Mouse (Mus musculus): ENCODE results near the gene Cd63.

The Cd63 gene

GRCm38 (mm10) chr10:128931441-128931840, 30.7 kb downstream of the Cd63 start:
- DNase-seq: no peak

- DNase-seq: peak; percentile 41
These were observed 32.8 kb downstream of the Cd63 start, which contains the start of gene Itga7 for GRCm38 (mm10) chr10:128933574-128933973. Gene Itga7, plus strand, starts transcription at chr10:128933818.

GRCm38 (mm10) chr10:128933976-128934721, 33.4 kb downstream of the Cd63 start:
- no peak for DNase-seq

- DNase-seq: no peak
These were observed 34.4 kb downstream of the Cd63 start for GRCm38 (mm10) chr10:128934997-128935787.

GRCm38 (mm10) chr10:128935826-128936440, 35.1 kb downstream of the Cd63 start:
- DNase-seq: no peak

- DNase-seq: no peak
These were observed 37.1 kb downstream of the Cd63 start for GRCm38 (mm10) chr10:128937756-128938390.

GRCm38 (mm10) chr10:128938457-128938856, 37.7 kb downstream of the Cd63 start:
- DNase-seq: no peak

GRCm38 (mm10) chr10:128938974-128939373, 38.2 kb downstream of the Cd63 start:
- no peak for DNase-seq

- DNase-seq: no peak
These were observed 39.8 kb downstream of the Cd63 start for GRCm38 (mm10) chr10:128940475-128941061.

- DNase-seq: no peak
These were observed 44.9 kb downstream of the Cd63 start for GRCm38 (mm10) chr10:128945675-128946074.

GRCm38 (mm10) chr10:128947496-128947895, 46.7 kb downstream of the Cd63 start:
- DNase-seq: no peak

GRCm38 (mm10) chr10:128950208-128950887, 49.6 kb downstream of the Cd63 start:
- DNase-seq: no peak

GRCm38 (mm10) chr10:128958340-128958739, 57.6 kb downstream of the Cd63 start:
- no peak for DNase-seq

- DNase-seq: no peak
These were observed 59.4 kb downstream of the Cd63 start for GRCm38 (mm10) chr10:128960142-128960541.

- DNase-seq: no peak
These were observed 60.1 kb downstream of the Cd63 start, which contains the start of gene Mettl7b for GRCm38 (mm10) chr10:128960590-128961584. Gene Mettl7b, minus strand, starts transcription at chr10:128960988.

Measured in right cerebral cortex, postnatal 4 days (tissue).